Mouse (Mus musculus) testis, postnatal 14 days (tissue): ENCODE measurements around the gene Bak1.

Source experiments
- DNase-seq: peaks from one replicate; pipeline ENCODE4 v3.0.0; 2021; ENCODE audit warnings: low spot score

The Bak1 gene

DNA sequence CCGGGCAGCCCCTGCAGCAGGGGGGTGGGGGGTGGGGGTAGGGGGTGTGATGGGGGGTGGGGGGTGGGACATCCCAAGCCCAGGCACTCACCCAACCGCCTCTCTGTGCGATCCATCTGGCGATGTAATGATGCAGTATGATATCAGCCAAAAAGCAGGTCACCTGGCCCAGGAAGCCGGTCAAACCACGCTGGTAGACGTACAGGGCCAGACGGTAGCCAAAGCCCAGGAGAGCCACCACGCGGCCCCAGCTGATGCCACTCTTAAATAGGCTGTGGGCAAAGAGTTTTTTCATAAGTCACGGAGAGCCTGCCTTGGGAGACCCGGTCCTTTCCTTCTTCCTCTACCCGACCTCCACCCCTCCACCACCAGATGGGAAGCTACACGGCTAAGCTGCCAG, 7.7 kb downstream of the Bak1 start:
- no peak for DNase-seq

GRCm38 (mm10) chr17:27018555-27019196, 10.1 kb downstream of the Bak1 start:
- DNase-seq = no peak

- peak; percentile 84 for DNase-seq
Measured at GRCm38 (mm10) chr17:27017564-27018499, 11.0 kb downstream of the Bak1 start.

DNA sequence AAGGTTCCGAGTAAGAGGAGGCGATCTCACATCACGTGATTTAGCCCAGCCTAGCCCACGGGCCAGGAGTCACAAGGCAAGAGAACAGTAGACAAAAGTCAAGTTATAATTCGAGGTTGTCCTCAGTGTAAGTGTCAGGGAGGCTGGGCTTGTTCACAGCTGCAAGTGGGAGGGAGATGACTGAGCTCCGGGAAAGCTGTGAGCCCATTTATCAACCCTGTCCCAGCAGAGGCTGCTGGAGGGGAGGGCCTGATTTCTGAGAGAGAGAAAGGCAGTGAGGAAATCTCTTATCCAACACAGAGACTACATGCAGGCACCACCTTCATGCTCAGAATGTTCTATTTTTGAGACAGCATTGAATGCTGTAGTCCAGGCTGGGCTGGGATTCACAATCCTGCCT, 15.9 kb downstream of the Bak1 start:
- no peak for DNase-seq

- no peak for DNase-seq
Measured at GRCm38 (mm10) chr17:27011998-27012672, 16.7 kb downstream of the Bak1 start.

DNA sequence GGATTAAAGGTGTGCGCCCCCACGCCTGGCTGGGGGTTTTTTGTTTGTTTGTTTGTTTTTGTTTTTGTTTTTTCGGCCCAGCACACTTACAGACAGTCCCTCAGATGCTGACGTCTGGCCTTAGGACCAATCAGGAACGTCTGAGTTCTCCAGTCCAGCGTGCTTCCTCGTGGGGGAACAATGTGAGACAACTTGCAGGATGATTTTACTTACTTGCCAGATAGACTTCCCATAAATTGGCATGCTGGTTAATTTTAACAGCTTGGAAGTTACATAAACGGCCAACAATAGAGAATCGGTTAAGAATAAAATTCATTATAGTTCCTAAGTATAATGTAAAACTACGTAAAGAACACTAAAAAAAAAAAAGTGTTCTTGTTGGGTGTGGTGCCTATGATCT, 17.6 kb downstream of the Bak1 start:
- DNase-seq = no peak

GRCm38 (mm10) chr17:27008277-27008676, 20.5 kb downstream of the Bak1 start:
- DNase-seq = no peak

DNA sequence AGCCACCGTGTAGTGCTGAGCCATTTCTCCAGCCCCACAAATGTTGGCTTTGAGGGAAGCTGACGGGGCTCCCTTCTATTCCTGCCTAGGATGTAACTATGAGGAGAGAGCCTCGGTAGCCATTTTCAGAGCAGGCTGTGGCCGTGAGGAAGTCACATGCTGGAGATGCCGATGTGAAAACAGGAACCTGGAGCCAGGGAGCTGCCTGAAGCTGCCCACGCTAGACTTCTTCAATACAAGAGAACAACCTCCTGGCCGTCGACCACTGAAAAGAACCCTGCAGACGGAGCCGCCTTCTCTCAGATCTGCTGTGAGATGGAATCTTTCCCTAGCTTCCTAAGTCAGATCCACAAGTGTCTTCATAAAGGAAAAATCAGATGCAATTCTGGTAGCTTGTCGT, 23.2 kb downstream of the Bak1 start:
- no peak for DNase-seq

DNA sequence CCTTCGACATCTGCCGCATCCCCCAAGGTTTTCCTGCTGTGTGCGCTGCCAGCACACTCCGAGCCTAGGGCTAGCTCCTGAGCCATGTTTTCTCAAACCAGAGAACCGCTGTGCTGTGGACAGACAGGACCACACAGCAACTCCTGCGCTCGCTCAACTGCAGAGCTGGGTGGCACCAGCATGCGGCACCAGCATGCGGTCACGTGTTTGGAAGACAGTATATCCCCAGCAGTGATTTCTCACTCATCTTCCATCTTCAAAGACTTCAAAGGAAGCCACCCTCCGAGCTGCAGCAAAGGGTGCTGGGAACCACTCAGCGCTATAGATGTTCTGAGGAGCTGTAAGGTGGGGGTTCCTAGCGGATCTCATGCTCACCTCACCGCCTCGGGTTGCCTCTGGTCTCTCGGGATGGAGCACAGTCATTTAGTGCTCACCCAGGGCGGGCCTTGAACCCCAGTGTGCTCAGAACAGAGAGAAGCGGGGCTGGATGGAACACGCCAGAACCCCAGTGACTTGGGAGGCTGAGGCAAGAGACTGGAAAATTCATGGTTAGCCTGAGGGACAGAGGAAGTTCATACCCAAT, 23.8 kb downstream of the Bak1 start:
- DNase-seq = peak; percentile 16

- DNase-seq = peak; percentile 71
Measured at GRCm38 (mm10) chr17:27004431-27004830, 24.4 kb downstream of the Bak1 start.

DNA sequence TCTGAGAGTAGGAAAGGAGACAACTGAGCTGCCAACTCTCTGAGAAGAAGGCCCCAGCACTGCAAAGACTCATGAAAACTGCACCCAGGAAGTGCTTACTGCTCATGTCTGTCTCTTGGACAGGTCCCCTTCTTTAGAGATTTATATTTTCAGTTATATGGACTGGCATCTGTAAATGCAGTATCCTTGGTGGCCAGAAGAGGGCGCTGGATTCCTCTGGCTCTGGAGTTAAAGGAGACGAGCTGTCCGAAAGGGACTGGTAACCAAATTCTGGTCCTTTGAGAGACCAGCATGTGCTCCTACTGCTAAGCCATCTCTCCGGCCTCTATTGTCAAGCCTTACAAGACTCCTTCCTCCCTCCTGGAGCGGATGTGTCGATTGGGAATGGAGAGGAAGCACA, 26.9 kb downstream of the Bak1 start:
- DNase-seq = no peak

- peak; percentile 32 for DNase-seq
Measured at GRCm38 (mm10) chr17:27001151-27001550, 27.7 kb downstream of the Bak1 start.

- no peak for DNase-seq
Measured at GRCm38 (mm10) chr17:26999996-27000395, 28.8 kb downstream of the Bak1 start.

GRCm38 (mm10) chr17:26998283-26998682, 30.5 kb downstream of the Bak1 start:
- DNase-seq = no peak

DNA sequence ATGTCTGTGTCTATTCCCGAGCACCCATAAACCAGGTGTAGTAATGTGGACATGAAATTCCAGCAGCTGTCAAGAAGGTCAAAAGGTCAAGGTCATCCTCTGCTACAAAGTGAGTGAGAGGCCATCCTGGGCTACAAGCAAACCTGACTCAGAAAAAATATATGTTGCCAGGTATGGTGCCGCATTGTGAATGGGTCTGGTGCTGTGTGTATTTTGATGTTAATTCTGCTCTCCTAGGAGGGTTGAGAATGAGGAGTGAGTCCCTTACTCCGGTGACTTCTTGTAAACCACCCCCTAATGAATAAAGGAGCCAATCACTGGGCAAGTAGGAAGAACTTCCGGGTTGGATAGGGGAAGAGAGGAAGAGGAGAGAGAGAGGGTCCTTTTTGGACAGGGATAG, 31.1 kb downstream of the Bak1 start:
- DNase-seq = no peak

- DNase-seq = no peak
Measured at GRCm38 (mm10) chr17:26995562-26995961, 33.2 kb downstream of the Bak1 start.

DNA sequence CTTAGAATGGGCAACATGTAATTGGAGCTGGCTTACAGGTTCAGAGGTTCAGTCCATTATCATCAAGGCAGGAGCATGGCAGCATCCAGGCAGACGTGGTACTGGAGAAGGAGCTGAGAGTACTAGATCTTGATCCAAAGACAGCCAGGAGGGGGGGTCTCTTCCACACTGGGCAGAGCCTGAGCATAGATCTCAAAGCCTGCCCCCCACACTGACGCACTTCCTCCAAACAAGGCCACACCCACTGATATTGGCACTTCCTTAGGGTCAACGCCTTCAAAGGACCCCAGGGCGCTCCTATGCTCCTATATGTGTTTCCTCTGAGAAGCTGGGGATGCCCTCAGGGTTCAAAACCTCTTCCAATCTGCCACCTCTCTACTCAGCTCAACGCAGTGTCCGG, 33.8 kb downstream of the Bak1 start:
- no peak for DNase-seq

GRCm38 (mm10) chr17:26994410-26994809, 34.4 kb downstream of the Bak1 start:
- peak; percentile 57 for DNase-seq

GRCm38 (mm10) chr17:26990521-26990920, 38.3 kb downstream of the Bak1 start:
- DNase-seq = no peak

- DNase-seq = no peak
Measured at GRCm38 (mm10) chr17:26985503-26986179, 43.2 kb downstream of the Bak1 start.

- no peak for DNase-seq
Measured at GRCm38 (mm10) chr17:26983382-26983781, 45.4 kb downstream of the Bak1 start.

DNA sequence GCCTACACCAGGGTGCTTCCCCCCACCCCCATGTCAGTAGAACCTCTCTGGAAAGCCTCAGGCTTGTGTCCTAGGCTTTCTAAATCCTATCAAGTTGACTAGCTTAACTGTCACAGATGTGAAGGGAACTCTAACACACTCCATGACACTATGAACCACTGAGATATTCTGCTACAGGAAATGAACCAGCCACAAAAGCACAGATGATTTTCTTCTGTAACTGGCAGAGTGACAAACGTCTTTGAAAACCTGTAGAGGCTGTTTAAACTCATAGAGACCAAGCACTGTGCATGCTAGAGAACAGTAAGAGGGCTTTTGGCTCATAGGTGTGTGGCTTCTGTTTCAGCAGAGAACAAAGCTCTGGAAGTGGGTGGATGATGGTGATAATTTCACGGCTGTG, 47.8 kb downstream of the Bak1 start:
- no peak for DNase-seq
